ENCODE assay signal across 14 mouse cellular contexts in the genomic region with DNA sequence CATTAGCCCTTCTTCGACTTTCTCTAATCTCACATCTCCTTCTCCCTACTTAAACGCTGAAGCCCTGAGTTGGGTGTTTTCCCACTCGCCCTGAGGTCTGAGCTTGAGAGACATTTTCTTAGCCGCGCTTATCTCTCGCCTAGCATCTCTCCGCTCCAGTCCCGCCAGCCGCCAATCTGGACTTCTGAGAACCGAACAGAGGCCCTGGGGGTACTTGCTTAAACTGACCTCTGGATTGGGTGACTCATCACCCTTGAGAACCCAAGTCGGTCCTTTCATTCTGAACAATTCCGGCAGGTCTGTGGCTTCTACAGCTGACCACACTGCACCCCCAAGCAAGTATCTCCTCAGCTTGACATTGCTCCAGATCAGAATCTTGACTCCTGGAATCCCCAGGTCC. TPM values are rescaled to one million over a fixed set of nuclear protein-coding genes. Genes with fewer than 3 reads are reported as not detected.
"Had no signal": no experiment of that assay in that cellular context is flagged by ENCODE, and none has a peak within 500 bp of the region (broad histone marks: within the 10 kb centered on the region; RNA-seq: fewer than 3 reads in every experiment).

No protein-coding gene starts in this region.

- H3K9ac ChIP-seq: limb, embryonic 13.5 days; liver, embryonic 14.5 days; midbrain, embryonic 12.5 days; neural tube, embryonic 13.5 days; stomach, embryonic 15.5 days had no signal

- H3K36me3 ChIP-seq: limb, embryonic 13.5 days; midbrain, embryonic 12.5 days; neural tube, embryonic 13.5 days; stomach, embryonic 15.5 days had no signal

- H3K4me2 ChIP-seq: limb, embryonic 13.5 days; midbrain, embryonic 12.5 days; neural tube, embryonic 13.5 days; stomach, embryonic 15.5 days had no signal

- H3K27ac ChIP-seq: limb, embryonic 13.5 days; liver, embryonic 14.5 days; midbrain, embryonic 12.5 days; neural tube, embryonic 13.5 days; stomach, embryonic 15.5 days had no signal

- H3K4me1 ChIP-seq: midbrain, embryonic 12.5 days; stomach, embryonic 15.5 days had no signal

- ATAC-seq: midbrain, embryonic 16.5 days had no signal

- DNase-seq: kidney, postnatal 36 days; left cerebral cortex, postnatal 4 days; lung, adult 18-20 months; retina, postnatal 1 day; right cerebral cortex, postnatal 4 days; thymus, adult 2 months; thymus, postnatal 36 days had no signal

- H3K9me3 ChIP-seq: limb, embryonic 13.5 days; midbrain, embryonic 12.5 days; neural tube, embryonic 13.5 days; stomach, embryonic 15.5 days had no signal

- H3K4me3 ChIP-seq: limb, embryonic 13.5 days; midbrain, embryonic 12.5 days; neural tube, embryonic 13.5 days; stomach, embryonic 15.5 days had no signal

RNA-seq across cellular contexts. Expression of gene Tbx3, which starts 32.2 kb away (rescaled TPM):
- total RNA-seq: megakaryocyte-erythroid progenitor cell, adult 5-6 weeks had no signal
